Mouse (Mus musculus): ENCODE measurements around the gene Eps15.

The Eps15 gene

GRCm38 (mm10) chr4:109271803-109272202 lies 8.3 kb upstream of the Eps15 start:
- DNase-seq = no peak

- DNase-seq = no peak
Observed at GRCm38 (mm10) chr4:109273586-109274240, 6.4 kb upstream of the Eps15 start.

GRCm38 (mm10) chr4:109280459-109281160 lies 542 bp downstream of the Eps15 start:
- no peak for DNase-seq

- DNase-seq = no peak
Observed at GRCm38 (mm10) chr4:109281161-109281560, 1.1 kb downstream of the Eps15 start.

- DNase-seq = no peak
Observed at GRCm38 (mm10) chr4:109281946-109282345, 1.9 kb downstream of the Eps15 start.

- DNase-seq = no peak
Observed at GRCm38 (mm10) chr4:109294629-109295028, 14.6 kb downstream of the Eps15 start.

GRCm38 (mm10) chr4:109296510-109296909 lies 16.4 kb downstream of the Eps15 start:
- DNase-seq = no peak

- DNase-seq = no peak
Observed at GRCm38 (mm10) chr4:109299136-109299535, 19.1 kb downstream of the Eps15 start.

GRCm38 (mm10) chr4:109316941-109317894 lies 37.1 kb downstream of the Eps15 start:
- DNase-seq = no peak

- DNase-seq = no peak
Observed at GRCm38 (mm10) chr4:109336796-109337195, 56.7 kb downstream of the Eps15 start.

- DNase-seq = no peak
Observed at GRCm38 (mm10) chr4:109341222-109341621, 61.2 kb downstream of the Eps15 start.

GRCm38 (mm10) chr4:109342783-109343485 lies 62.9 kb downstream of the Eps15 start:
- no peak for DNase-seq

GRCm38 (mm10) chr4:109343909-109344308 lies 63.8 kb downstream of the Eps15 start:
- no peak for DNase-seq

- no peak for DNase-seq
Observed at GRCm38 (mm10) chr4:109378107-109378506, 98.0 kb downstream of the Eps15 start.

GRCm38 (mm10) chr4:109382457-109382856 lies 102.4 kb downstream of the Eps15 start:
- DNase-seq = no peak

GRCm38 (mm10) chr4:109385599-109385998 lies 105.5 kb downstream of the Eps15 start:
- DNase-seq = no peak

- DNase-seq = no peak
Observed at GRCm38 (mm10) chr4:109393229-109393779, 113.2 kb downstream of the Eps15 start.

GRCm38 (mm10) chr4:109393902-109394301 lies 113.8 kb downstream of the Eps15 start:
- no peak for DNase-seq

- no peak for DNase-seq
Observed at GRCm38 (mm10) chr4:109394314-109395074, 114.4 kb downstream of the Eps15 start.

- no peak for DNase-seq
Observed at GRCm38 (mm10) chr4:109400366-109400980, 120.4 kb downstream of the Eps15 start.

GRCm38 (mm10) chr4:109401176-109401689 lies 121.2 kb downstream of the Eps15 start:
- DNase-seq = no peak
